Mouse (Mus musculus): ENCODE measurements around the gene Magea4. TPM values are rescaled to one million over a fixed set of nuclear protein-coding genes. Genes with fewer than 3 reads are reported as not detected.

Gene Magea4
- not detected in 2 replicates for polyA plus RNA-seq (2015; fragmentation: Nextera tagmentation; extraction: Ambion mirVana)

DNA sequence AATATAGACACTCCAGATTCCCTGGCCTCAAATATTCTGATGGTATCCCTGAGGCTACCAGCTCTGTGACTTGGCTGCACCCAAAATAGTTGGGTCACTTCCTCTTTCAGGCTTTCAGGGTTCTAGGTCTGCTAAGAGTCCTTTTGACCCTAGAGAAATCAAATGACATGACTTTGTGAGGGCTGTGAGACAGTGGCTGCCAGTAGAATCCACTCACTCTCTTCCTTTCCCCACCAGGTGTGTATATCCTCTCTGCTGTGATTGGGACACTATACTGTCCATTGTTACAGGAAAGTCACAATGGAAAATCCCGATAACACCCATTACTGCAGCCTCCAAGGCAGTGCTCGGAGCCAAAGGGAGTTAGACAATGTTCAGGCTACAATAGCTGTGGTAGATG lies at the start of gene Magea4:
TSS of gene Magea4 (plus strand) at position 301 of the 400 bp plus-strand sequence.
- no peaks in the 10 kb centered on the region for H3K9me3 ChIP-seq (replicated peaks)
- WGBS (ENCODE audit: insufficient replicate concordance) = 56% methylated on average over 2 of the region's 2 CpGs
- H3K36me3 ChIP-seq (replicated peaks) = no peaks in the 10 kb centered on the region
- H3K9ac ChIP-seq = no peak within 1 kb of the TSS
- H3K27me3 ChIP-seq = no peaks in the 10 kb centered on the region
- H3K27ac ChIP-seq (replicated peaks) = no peak within 1 kb of the TSS
- no peak within 1 kb of the TSS for H3K4me2 ChIP-seq
- ATAC-seq (ENCODE audit: insufficient read depth) = no peak
- no peaks in the 10 kb centered on the region for H3K4me1 ChIP-seq (replicated peaks)
- H3K4me3 ChIP-seq (replicated peaks) = no peak within 1 kb of the TSS

DNA sequence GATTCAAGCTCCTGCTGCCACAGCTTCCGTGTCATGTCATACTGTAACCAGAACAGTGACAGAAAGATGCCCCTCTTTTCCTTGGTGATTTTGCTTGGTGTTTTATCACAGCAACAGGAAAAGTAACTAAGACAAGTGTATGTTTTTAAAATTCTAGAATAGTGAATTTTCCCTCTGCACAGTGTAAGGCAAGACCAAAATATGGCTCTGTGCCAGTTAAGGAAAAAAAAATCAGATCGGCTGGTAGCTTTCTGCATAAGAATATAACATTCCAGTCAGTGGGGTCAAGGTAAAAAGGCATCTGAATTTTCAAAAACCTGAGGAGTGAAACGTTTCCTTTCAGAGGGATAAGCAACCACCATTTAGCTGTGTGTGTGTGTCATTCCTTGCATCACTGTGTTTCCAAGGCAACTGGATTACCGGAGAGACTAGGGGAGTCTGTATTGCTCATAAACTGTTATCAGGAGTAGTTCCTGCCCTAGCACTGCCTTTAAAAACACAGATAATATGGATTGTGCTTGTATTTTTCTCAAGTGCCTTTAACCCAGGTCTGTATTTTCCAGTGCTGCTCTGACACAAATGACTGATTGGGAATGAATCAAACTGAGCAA lies 18.8 kb upstream of the Magea4 start:
- no peak overlapping the region for H3K4me2 ChIP-seq
- H3K4me1 ChIP-seq (replicated peaks) = no peaks in the 10 kb centered on the region
- H3K9ac ChIP-seq = no peak overlapping the region
- no peaks in the 10 kb centered on the region for H3K27me3 ChIP-seq
- no peak overlapping the region for H3K27ac ChIP-seq (replicated peaks)
- ATAC-seq (ENCODE audit: insufficient read depth) = no peak
- H3K9me3 ChIP-seq (replicated peaks) = no peaks in the 10 kb centered on the region
- H3K4me3 ChIP-seq (replicated peaks) = no peak overlapping the region
- WGBS (ENCODE audit: insufficient replicate concordance) = 46% methylated on average over 4 of the region's 4 CpGs
- no peaks in the 10 kb centered on the region for H3K36me3 ChIP-seq (replicated peaks)

- no peak overlapping the region for H3K4me2 ChIP-seq
- H3K36me3 ChIP-seq (replicated peaks) = no peaks in the 10 kb centered on the region
- no peaks in the 10 kb centered on the region for H3K27me3 ChIP-seq
- WGBS (ENCODE audit: insufficient replicate concordance) = 75% methylated on average over 11 of the region's 11 CpGs
- H3K4me3 ChIP-seq (replicated peaks) = no peak overlapping the region
- no peaks in the 10 kb centered on the region for H3K4me1 ChIP-seq (replicated peaks)
- H3K9ac ChIP-seq = no peak overlapping the region
- no peak overlapping the region for H3K27ac ChIP-seq (replicated peaks)
- H3K9me3 ChIP-seq (replicated peaks) = no peaks in the 10 kb centered on the region
- no peak for ATAC-seq (ENCODE audit: insufficient read depth)
Observed at GRCm38 (mm10) chrX:72270637-72271036, 48.8 kb downstream of the Magea4 start.

MicroRNAs within 50 kb of the gene (microRNA counts, 519-probe panel; counts per million panel counts)
- microRNA mmu-miR-224 = 1,664 counts per million, percentile 12 among the panel's probes with 10 or more counts
- microRNA mmu-miR-452 = not detected

Small RNA genes lying within 50 kb of the gene (microRNA-seq; reads per million reads assigned to microRNA genes)
- 89.3 reads per million, percentile 51 among the genes with 10 or more reads in this experiment for gene Mir224
- gene Mir452 = 12.4 reads per million, percentile 29 among the genes with 10 or more reads in this experiment

Other genes with a start within 250 kb of the Magea4 start
- not detected in 2 replicates for gene Fate1, start 249.0 kb upstream of the Magea4 start, polyA plus RNA-seq (2015; fragmentation: Nextera tagmentation; extraction: Ambion mirVana)
- not detected in 2 replicates for gene Cnga2, start 230.2 kb upstream of the Magea4 start, polyA plus RNA-seq (2015; fragmentation: Nextera tagmentation; extraction: Ambion mirVana)
- 0.12 and 0.14 TPM in 2 replicates for gene Gabre, start 52.8 kb downstream of the Magea4 start, polyA plus RNA-seq (2015; fragmentation: Nextera tagmentation; extraction: Ambion mirVana)
- not detected in 2 replicates for gene Magea10, start 164.8 kb downstream of the Magea4 start, polyA plus RNA-seq (2015; fragmentation: Nextera tagmentation; extraction: Ambion mirVana)

Data from liver, embryonic 15.5 days (tissue).